Mouse (Mus musculus) lung, postnatal 10 days (tissue): ENCODE data around the gene Rps15.

ENCODE experiments used
- DNase-seq: peaks from one replicate; pipeline ENCODE4 v3.0.0; 2021

Rps15 gene

DNA sequence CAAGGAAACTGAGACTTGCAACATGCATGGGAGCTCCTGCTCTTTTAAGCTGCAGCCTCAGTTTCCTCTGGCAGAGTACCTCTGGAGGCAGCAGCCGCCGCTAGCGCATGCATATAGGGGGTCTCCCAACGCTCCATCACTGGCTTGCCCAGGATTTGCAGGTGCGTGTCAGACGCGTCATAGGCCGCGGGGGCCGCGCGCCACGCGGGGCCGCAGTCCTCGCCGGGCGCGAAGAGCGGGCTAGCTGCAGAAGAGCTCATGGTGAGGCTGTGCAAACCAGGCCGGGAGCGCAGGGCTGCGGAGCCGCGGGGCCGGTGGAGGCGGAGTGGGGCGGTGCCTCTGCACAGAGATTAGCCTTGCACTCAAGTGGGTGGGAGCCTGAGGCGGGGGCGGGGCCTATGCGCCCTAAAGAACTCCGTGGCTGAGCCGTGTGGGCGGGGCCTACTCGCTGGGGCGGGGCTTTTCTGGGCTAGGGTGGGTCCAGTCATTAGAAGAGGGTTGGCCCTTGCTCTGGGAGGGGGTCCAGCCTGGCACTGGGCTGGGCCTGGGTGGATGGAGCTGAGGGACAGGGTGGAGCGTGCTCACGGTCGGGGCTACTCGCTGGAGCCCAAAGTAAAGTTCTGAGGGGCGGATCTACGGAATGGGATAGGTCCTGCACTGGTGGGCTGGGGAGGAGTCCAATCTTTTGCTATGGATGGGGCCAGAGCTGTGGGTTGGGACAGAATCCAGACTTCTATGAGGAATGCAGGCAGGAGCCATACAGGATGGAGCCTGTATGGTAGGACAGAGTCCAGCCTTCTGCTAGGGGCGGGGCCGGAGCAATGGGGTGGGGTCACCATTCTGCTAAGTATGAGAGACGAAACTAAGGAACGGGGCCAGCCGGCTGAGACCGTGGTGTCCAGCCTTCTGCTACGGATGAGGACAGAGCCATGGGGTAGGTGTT lies 31.3 kb upstream of the Rps15 start, which contains the start of the genes Gamt and Dazap1:
Gamt (minus strand) TSS at position 371 of the 943 bp plus-strand sequence.
Dazap1 (plus strand) TSS at position 845 of the 943 bp plus-strand sequence.
- peak; percentile 99 for DNase-seq

DNA sequence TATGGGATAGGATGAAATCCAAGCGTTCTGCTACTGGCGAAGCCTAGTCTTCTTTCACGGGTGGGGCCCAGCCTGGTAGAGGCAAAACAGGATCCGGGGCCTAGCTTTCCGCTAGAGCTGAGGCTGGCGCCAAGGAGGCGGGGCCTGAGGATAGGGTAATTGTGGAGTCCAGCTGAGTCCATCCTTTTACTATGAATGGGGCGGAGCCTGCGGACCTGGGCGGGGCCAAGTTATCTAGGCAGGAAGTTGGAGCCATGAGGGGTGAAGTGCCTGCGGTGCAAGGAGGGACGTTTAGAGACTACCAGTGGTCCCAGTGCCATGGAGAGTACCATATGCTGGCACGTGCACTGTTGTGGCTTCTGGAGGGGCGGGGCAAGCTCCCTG lies 30.7 kb upstream of the Rps15 start:
- DNase-seq = peak; percentile 100

DNA sequence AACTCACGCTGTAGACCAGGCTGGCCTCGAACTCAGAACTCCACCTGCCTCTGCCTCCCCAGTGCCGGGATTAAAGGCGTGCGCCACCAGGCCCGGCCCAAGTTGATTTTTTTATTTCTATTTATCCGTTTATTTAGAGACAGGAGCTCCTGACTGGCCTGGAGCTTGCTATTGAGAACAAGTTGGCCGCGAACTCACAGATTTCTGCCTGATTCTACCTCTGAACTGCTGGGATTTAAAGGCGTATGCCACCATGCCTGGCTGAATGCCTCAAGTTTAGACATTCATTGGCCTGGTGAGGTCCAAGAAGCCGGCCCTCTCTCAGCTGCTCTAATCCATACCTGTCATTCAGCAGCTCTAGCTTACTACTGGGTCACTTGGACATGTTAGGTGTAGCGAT lies 30.1 kb upstream of the Rps15 start:
- no peak for DNase-seq

DNA sequence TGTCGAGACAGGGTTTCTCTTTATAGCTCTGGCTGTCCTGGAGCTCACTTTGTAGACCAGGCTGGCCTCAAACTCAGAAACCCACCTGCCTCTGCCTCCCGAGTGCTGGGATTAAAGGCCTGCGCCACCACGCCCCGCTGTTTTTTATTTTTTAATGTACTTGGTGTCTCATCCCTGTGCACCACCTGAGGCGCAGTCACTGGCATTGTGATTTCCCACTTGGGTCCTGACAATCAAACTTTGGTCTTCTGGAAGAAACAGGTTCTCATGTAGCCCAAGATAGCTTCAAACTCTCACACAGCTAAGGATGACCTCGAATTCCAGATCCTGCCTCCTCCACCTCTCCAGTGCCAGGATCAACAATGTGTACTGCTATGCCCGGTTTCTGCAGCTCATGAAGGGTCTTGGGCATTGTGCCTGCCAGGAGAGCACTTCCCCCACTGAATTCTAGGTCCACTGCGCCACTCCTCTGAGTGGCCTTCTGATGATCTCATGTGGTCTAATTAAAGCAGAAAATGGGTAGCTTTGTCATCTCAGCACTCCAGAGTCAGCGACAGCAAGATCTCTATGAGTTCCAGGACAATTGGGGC lies 29.4 kb upstream of the Rps15 start:
- DNase-seq = no peak

DNA sequence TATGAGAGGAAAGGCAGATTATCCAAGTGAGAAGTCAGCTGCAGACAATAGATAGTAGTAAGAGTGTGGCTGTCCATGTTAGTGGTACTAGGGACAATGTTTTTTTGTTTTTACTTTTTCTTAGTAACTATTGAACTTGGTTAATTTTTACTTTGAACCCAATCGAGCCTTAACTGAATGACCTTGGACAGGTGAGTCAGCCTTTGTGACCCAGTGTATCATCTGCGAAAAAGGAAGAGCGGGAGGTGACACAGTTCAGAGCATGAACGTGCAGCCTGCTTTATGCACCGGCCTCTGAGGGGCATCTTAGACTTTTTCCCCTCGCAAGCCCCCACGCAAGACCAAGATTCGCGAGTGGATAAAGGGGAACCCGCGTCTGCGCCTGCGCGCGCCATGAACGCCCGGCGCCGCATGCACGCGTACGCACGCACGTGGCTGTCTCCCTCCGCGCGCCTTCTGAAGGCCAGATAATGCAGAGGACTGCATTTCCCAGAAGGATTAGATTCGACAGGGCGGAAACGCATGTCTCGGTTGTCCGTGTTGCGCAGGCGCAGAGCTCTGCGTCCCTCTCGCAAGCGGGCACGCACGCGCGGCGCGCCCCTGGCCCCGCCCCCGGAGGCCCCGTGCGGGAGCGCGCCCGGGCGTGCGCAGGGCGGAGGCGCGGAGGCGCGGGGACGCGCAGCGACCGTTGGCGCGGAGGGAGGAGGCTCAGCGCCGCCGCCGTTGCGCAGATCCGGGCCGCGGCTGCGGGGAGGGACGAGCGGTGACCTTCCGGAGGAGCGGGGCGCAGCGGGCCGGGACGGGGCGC lies 27.7 kb upstream of the Rps15 start:
- DNase-seq = peak; percentile 99

DNA sequence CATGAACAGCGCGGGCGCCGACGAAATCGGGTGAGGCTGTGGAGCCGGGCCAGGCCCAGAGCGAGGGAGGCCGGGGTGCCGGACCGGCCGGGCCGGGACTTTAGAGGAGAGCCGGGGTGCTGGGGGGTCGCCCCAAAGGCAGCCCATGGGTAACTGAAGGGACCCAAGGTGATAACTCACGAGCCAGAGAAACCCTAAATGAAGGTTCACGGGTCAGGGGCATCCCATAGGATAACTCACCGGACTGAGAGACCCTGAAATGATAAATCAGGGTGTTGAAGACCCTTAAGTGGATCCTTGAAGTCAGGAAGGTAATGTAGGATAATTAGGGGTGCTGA lies 27.1 kb upstream of the Rps15 start:
- no peak for DNase-seq

DNA sequence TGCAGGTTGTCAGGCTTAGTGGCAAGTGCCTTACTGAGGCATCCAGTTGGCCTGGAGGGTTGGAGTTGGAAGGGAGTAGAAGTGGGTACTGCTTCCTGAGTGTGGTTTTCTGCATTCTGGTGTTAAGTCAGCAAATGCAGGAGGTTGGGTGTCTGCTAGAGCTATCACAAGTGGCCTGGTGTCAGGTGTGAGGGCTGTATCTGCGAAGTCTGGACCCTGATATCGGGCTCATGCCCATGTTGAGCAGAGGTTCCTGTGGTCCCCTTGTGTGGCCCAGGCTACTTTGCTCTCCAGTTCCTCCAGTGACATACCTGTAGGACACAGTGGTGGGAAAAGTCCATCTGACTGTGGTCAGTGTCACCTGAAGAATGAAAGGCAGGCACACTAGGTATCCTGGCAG lies 22.2 kb upstream of the Rps15 start:
- DNase-seq = no peak

DNA sequence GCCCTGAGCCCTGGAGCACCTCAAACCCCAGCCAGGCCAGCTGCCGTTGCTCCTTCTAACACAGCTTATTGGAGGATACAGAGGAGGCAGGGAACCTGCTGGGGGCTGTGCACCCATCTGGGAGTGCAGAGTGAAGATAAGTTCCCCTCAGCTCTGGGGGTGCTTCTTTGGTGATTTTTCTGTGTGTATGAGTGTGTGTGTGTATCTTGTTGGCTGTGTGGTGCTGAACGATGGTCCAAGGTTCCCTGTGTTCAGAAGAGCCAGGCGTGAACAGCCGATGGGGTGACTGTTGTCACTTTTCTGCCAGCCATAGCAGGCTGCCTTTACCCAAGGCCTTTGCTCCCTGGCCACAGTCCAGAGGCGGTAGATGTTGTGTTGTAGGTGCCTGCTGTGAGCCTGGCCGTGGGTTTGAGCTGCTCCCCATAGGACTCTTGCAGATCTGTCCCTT lies 21.5 kb upstream of the Rps15 start:
- no peak for DNase-seq

DNA sequence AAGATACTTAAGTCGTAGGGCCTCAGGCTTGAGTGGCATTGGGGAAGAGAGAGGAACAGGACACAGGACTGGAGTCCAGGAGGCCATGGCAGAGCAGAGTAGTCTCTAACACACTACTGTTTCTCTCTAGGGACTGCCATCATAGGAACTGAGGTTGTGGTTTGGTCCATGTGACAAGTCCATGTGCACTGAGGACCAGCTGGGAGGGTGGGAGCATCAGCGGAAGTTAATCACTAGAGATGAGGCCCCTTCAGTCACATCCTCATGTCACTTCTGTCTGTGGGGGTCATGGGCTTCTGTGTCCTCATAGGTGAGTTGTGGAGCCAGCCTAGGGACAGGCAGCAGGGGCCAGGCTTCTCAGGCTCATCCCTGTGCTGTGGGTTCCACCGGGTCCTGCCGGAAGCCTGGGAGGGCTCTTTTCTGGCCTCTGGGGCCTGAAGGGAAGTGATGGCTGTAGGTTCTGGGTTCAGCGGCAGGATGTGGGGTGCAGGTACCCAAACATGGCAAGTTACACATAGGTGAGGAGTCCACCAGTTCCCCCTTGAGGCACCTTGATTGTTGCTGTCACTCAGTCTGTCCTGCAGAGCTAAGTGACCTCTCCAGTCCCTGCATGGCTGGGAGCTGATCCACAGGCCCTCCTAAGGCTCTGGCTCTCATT lies 20.9 kb upstream of the Rps15 start:
- DNase-seq = no peak

DNA sequence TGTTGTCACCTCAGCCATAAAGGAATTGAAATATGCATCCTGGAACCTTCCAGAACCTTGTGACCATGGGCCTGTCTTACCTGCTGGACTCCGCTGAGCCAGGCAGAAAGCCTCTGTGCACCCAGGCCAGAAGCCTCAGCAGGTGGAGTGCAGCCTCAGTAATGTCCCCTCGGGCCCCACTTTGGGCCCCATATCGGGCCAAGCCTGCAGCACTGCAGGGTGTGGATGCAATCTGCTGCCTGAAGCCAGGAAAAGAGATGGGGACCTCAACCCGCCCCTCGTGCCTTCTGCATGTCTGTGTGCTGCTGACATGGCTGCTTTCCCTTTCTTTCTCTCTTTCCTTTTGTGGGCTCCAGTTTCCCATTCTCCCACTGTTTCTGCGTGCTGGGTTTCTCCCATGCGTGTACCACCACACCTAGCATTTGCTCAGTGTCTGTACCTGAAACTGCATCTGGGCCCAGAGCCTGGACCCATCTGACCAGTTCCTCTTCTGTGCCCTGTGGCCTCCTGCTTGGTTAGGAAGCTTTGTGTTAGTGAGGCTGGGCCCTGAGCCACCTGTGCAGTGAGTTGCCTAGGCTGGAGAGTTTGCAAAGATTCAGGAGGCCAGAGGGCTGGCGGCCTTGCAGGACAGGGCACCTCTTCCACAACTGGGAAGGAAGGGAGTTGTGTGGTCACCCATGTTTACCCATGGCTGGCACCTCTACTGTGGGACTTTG lies 20.2 kb upstream of the Rps15 start:
- DNase-seq = no peak

DNA sequence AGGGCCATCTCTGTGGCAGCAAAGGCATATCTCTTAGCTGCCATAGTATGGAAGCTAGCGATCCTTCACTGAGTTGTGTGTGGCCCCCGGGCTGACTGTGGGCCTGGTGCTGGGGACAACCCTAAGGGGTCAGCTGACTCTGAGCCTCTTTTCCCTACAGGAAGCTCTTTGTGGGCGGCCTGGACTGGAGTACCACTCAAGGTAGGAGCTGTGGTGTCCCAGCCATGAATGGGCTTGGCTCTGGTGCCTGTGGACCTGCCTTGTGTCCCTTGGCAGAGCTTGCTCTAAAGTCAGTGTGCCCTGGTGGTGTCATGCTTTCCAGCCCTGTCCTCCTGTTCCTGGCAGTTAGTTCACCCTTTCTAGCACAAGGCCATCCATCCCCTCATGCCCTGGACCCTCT lies 18.4 kb upstream of the Rps15 start:
- DNase-seq = no peak

DNA sequence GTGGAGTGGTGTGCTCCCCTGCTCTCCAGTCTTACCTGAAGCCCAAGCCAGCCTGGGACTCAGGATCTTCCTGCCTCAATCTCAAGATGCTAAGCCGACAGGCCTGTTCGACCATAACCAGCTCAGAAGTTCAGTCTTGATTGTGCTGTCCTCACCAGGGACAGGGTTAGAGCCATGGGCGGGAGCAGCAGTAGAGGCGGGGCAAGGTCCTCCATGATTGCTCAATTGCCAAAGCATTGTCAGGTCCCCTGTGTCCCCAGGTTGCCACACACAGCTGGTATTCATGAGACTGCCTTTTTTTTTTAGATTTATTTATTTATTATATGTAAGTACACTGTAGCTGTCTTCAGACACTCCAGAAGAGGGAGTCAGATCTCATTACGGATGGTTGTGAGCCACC lies 16.0 kb upstream of the Rps15 start:
- no peak for DNase-seq

DNA sequence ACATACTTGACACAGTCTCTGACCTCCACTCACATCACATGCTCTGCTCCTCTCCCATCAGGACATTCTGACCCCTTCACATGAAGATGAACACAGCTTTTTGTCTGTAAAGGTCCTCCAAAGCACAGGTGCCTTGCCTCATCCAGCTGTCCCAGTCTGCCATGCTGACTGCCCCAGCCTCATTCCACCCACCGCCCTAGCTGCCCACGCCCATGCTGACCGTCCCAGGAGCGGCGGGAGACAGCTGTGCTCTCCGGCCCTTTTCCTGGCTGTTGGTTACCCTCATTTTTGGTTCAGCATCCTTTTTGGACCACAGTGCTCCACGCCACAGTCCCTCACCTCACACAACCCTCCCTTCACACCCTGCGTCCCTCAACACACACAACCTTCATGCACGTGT lies 13.9 kb upstream of the Rps15 start:
- no peak for DNase-seq

DNA sequence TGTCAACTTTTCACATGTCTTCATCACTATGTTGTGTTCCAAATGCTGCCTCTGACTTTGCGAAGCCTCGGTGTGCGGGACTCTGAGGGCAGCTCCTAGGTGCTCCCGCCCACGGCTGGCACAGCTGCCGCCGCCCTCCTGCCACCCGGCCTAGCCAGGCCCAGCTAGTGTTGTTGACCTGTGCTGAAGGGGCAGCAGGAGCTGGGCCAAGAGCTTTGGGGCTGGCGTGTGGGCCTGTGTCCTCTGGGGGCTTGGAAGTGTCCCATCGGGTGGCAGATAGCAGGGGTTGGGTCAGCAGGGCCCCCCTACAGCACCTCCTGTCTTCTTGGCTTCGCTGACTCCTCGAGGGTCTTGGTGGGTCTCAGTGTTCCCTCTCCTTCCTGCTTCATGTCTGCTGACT lies 13.0 kb upstream of the Rps15 start:
- DNase-seq = no peak

DNA sequence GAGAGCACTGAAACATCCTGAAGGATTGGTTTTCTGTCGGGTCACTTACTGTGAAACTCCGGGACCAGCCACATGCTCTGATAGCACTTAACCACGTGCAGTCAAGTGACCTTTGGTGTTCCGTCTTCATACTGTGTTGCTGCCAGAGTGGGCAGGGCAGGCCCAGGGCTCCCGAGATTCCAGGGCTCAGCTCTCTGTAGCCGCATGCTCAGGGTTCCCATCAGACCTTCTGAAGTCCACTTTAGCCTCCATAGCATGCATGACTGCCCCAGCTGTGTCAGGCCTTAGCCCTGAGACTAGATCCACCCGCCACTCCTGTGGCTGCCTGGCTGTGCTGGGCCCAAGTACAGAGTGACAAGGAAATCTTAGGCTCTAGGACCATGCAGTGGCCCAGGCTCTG lies 10.9 kb upstream of the Rps15 start:
- DNase-seq = no peak

DNA sequence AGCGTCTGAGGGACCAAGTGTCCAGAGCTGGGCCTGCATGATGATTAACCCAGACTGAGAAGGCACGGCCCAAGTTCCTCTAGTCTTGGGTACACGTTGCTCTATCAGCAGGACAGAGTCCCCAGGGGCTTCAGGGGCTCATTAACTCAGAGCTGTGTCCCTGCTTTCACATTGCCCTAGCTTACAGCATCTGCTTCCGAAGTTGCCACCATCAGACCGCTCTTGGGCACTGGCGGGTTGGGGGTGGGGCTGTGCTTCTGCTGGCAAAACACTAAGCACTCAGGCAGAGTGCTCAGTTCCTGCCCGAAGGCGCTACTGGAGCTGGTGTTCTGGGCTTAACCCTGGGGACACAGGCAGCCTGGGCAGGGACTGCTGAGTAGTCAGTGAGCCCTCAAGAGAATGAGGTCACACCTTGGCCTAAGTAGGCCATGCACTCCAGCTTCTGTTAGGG lies 10.3 kb upstream of the Rps15 start:
- peak; percentile 77 for DNase-seq

DNA sequence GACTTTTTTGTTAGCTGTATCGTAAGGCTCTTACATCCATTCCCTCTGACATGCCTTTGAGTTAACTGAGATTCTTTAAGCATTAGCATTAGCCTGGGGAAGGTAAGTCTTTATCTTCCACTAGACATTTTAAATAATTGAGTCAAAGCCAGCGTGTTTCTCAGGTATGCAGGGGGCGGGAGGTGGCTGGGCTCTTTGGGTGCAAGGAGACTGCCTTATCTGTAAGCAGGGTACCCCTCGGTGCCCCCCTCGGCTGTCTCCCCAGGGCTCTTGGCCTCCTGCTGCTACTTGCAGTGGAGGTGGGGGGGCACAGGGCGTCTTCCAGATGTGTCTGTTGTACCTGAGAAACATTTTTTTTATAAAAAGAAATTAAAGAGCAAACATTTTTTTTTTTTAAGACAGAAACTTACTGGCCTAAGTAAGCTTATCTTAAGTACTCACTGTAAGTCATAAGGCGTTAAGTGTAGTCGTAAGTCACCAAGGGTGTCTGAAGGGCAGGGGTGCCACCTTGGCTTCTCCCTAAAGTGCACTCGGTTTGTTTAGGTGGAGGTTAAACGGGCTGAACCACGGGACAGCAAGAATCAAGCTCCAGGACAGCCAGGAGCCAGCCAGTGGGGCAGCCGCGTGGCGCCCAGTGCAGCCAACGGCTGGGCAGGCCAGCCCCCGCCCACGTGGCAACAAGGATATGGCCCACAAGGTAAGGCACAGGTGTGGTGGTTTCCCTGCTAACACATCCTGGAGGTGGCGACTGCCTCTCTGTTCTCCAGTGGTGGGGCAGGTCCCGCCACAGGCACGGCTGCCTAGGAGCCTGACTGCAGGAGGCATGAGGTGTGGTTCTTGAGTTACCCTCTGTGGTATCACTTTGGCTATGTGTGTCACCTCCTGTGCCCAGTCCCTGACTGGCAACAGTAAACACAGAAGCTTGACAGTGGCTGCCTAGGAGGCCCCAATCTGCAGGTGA lies 9.5 kb upstream of the Rps15 start:
- DNase-seq = peak; percentile 56

DNA sequence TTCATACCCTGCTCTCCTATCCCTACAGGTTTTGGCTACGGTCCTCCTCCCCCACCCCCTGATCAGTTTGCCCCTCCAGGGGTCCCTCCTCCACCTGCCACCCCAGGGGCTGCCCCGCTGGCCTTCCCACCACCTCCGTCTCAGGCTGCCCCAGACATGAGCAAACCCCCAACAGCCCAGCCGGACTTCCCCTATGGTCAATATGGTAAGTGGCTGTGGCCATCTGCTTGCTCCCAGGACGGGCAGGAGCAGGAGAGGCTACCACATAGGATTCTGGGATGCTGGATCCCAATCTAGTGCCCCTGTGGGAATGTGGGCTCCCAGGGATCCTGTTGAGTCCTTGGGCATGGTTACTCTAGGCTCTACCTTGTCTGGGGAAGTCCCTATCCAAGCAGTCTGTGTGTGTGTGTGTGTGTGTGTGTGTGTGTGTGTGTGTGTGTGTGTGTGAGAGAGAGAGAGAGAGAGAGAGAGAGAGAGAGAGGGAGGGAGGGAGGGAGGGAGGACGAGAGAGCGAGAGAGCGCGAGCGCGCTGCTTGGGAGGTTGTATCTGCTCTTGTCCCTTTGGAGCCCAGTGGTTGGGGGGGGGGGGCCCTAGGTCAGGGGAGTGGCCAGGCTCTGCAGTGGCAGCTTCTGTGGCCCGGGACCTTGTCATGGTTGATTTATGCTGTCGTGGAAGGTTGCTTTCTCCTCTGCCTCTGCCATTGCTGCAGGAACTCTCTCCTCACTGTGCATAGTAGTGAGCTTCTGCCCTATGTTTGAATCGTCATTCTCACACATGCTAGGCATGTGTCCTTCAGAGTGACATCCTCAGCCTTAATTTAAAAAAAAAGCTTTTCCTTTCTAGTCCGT lies 6.8 kb upstream of the Rps15 start:
- DNase-seq = no peak

DNA sequence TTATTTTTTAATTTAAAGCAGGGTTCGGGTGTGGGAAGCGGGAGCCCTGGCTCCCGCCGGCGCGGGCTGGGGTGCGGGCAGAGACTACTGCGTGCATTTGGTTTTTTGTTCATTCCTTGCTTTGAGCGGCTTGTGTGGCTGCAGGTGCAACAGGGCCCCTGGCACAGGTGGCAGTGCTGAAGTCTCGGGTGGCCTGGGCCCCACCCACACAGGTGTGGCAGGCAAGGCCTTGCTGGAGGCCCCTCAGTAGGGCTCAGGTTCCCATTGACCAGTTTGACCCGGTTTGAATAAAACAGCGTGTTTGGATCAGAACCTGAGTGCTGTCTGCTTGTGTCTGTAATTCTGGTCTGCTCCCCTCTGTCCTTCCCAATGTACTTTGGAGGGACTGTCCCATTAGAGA lies 4.2 kb upstream of the Rps15 start:
- DNase-seq = no peak

DNA sequence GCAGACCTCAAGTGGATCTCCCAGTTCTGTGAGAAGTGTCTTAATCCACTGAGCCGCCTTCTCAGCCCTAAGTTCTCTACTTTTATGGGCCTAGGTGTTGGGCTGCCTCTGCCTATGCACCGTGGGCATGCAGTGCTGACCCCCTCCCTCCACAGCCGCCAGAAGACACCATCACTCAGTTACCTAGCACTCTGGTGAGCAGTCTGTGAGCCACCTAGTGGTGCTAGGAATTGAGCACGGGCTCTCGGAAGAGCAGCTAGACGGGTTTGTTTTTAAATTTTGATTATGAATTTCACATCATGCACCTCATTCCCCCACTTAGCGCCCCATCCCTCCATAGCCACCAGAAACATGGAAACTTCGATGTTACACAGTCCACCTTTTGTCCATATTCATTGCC lies 3.6 kb upstream of the Rps15 start:
- no peak for DNase-seq
